Mouse (Mus musculus) hindbrain, embryonic 14.5 days (tissue): ENCODE measurements around the gene Slc12a7. TPM values are rescaled to one million over a fixed set of nuclear protein-coding genes. Genes with fewer than 3 reads are reported as not detected.

ENCODE experiments used
- ATAC-seq: fragments of 200-750 bp; cut with Nextera tagmentation; 2 replicates; pipeline ENCODE4 v1.8.0; 2017; ENCODE audit warnings: moderate number of reproducible peaks, mild to moderate bottlenecking, moderate TSS enrichment, moderate library complexity; ENCODE audit not compliant: low FRiP score
- DNase-seq: peaks from one replicate; pipeline ENCODE4 v3.0.0-alpha.2; 2015; ENCODE audit warnings: low spot score
- H3K27ac ChIP-seq: fragments of 300-500 bp; sonication (generic); 2 replicates; pipeline ENCODE4 v1.5.1; 2014; ENCODE audit warnings: mild to moderate bottlenecking, moderate library complexity
- H3K27me3 ChIP-seq: fragments of 300-500 bp; sonication (generic); 2 replicates; pipeline ENCODE4 v1.6.1; 2014; ENCODE audit warnings: mild to moderate bottlenecking, low read length, mixed read lengths; ENCODE audit not compliant: control insufficient read depth, insufficient read depth
- H3K36me3 ChIP-seq: fragments of 300-500 bp; sonication (generic); replicated peaks from 2 replicates; pipeline ENCODE4 v1.6.1; 2014; ENCODE audit not compliant: control insufficient read depth, insufficient read depth
- H3K4me1 ChIP-seq: fragments of 300-500 bp; sonication (generic); replicated peaks from 2 replicates; pipeline ENCODE4 v1.6.1; 2014; ENCODE audit warnings: antibody characterized with exemption, low read length, mixed read lengths; ENCODE audit not compliant: control insufficient read depth, insufficient read depth
- H3K4me2 ChIP-seq: fragments of 300-500 bp; sonication (generic); replicated peaks from 2 replicates; pipeline ENCODE4 v1.6.1; 2014; ENCODE audit warnings: mild to moderate bottlenecking, moderate library complexity
- H3K4me3 ChIP-seq: fragments of 300-500 bp; sonication (generic); replicated peaks from 2 replicates; pipeline ENCODE4 v1.5.1; 2014; ENCODE audit warnings: mild to moderate bottlenecking, low read length
- H3K9ac ChIP-seq: fragments of 300-500 bp; sonication (generic); 2 replicates; pipeline ENCODE4 v1.6.1; 2014
- H3K9me3 ChIP-seq: fragments of 300-500 bp; sonication (generic); 2 replicates; pipeline ENCODE4 v1.6.1; 2016; ENCODE audit warnings: low read length; ENCODE audit not compliant: control insufficient read depth
- WGBS: fragments of 180-500 bp; shearing (Covaris S2); extraction: QIAGEN DNeasy Blood & Tissue Kit; methylation state at CpG from one replicate; pipeline ENCODE4 v1.1.7; 2014; 5-methylcytosine and 5-hydroxymethylcytosine counted together
- polyA plus RNA-seq: library from polyadenylated mRNA; unstranded; fragments of >200 nt; fragmentation: Nextera tagmentation; extraction: Ambion mirVana; gene quantifications from 2 replicates; pipeline ENCODE4 v1.2.1, GENCODE M21; 2014

Gene Slc12a7
- polyA plus RNA-seq, 1 experiment from 2014 or later: 10.6 TPM

- ATAC-seq: no peak
- 91% methylated on average over 5 of the region's 5 CpGs for WGBS
- H3K9ac ChIP-seq: no peak overlapping the region
- DNase-seq: no peak
- H3K27ac ChIP-seq: no peak overlapping the region
- H3K4me2 ChIP-seq: no peak overlapping the region
- no peaks in the 10 kb centered on the region for H3K4me1 ChIP-seq
- H3K27me3 ChIP-seq: no peaks in the 10 kb centered on the region
- H3K36me3 ChIP-seq: no peaks in the 10 kb centered on the region
- no peak overlapping the region for H3K4me3 ChIP-seq
- H3K9me3 ChIP-seq: no peaks in the 10 kb centered on the region
Observed at GRCm38 (mm10) chr13:73711803-73712202, 21.1 kb upstream of the Slc12a7 start.

- Histone ChIP-seq H3K27ac (no peak overlapping the region), H3K36me3 (no peaks in the 10 kb centered on the region), H3K4me3 (no peak overlapping the region), H3K27me3 (no peaks in the 10 kb centered on the region), H3K4me2 (no peak overlapping the region), H3K9me3 (no peaks in the 10 kb centered on the region), H3K4me1 (no peaks in the 10 kb centered on the region), H3K9ac (no peak overlapping the region)
- 78% methylated on average over 3 of the region's 3 CpGs for WGBS
- no peak for DNase-seq
- no peak for ATAC-seq
Observed at GRCm38 (mm10) chr13:73712228-73712627, 20.7 kb upstream of the Slc12a7 start.

GRCm38 (mm10) chr13:73713204-73713603 lies 19.7 kb upstream of the Slc12a7 start:
- no peak overlapping the region for H3K4me3 ChIP-seq

GRCm38 (mm10) chr13:73714020-73714419 lies 18.9 kb upstream of the Slc12a7 start:
- Histone ChIP-seq H3K27ac (no peak overlapping the region), H3K4me1 (no peaks in the 10 kb centered on the region), H3K4me3 (no peak overlapping the region), H3K4me2 (no peak overlapping the region), H3K36me3 (no peaks in the 10 kb centered on the region), H3K9ac (no peak overlapping the region), H3K9me3 (no peaks in the 10 kb centered on the region), H3K27me3 (no peaks in the 10 kb centered on the region)
- 80% methylated on average over 2 of the region's 2 CpGs for WGBS
- no peak for ATAC-seq
- no peak for DNase-seq

More at GRCm38 (mm10) chr13:73713204-73713603, 19.7 kb upstream of the Slc12a7 start:
- no peak overlapping the region for H3K9ac ChIP-seq
- DNase-seq (no peak), ATAC-seq (no peak)
- no peak overlapping the region for H3K4me2 ChIP-seq
- H3K9me3 ChIP-seq: no peaks in the 10 kb centered on the region
- H3K27ac ChIP-seq: no peak overlapping the region
- no peaks in the 10 kb centered on the region for H3K36me3 ChIP-seq
- H3K4me1 ChIP-seq: no peaks in the 10 kb centered on the region
- no peaks in the 10 kb centered on the region for H3K27me3 ChIP-seq
- 82% methylated on average over 4 of the region's 4 CpGs for WGBS

- WGBS: 5% methylated on average over 2 of the region's 2 CpGs
- peak; percentile 98 for DNase-seq
- no peak overlapping the region for H3K9ac ChIP-seq
- H3K4me2 ChIP-seq: no peak overlapping the region
- H3K36me3 ChIP-seq: no peaks in the 10 kb centered on the region
- ATAC-seq: peak; percentile 72; the same call in 1 of the 2 replicates
- no peak overlapping the region for H3K4me3 ChIP-seq
- H3K27ac ChIP-seq: no peak overlapping the region
- H3K9me3 ChIP-seq: no peaks in the 10 kb centered on the region
- no peaks in the 10 kb centered on the region for H3K27me3 ChIP-seq
- no peaks in the 10 kb centered on the region for H3K4me1 ChIP-seq
Observed at GRCm38 (mm10) chr13:73718225-73718624, 14.7 kb upstream of the Slc12a7 start.

- Histone ChIP-seq H3K27ac (no peak overlapping the region), H3K27me3 (no peaks in the 10 kb centered on the region), H3K4me2 (no peak overlapping the region), H3K4me1 (no peaks in the 10 kb centered on the region), H3K36me3 (no peaks in the 10 kb centered on the region), H3K9me3 (no peaks in the 10 kb centered on the region), H3K4me3 (no peak overlapping the region), H3K9ac (no peak overlapping the region)
- WGBS: 91% methylated on average over 4 of the region's 4 CpGs
- ATAC-seq (no peak), DNase-seq (no peak)
Observed at GRCm38 (mm10) chr13:73720241-73720640, 12.7 kb upstream of the Slc12a7 start.

- ATAC-seq: peak; percentile 21; the same call in 1 of the 2 replicates
- WGBS: 40% methylated on average over 8 of the region's 8 CpGs
- no peaks in the 10 kb centered on the region for H3K4me1 ChIP-seq
Observed at GRCm38 (mm10) chr13:73723081-73723668, 9.7 kb upstream of the Slc12a7 start.

GRCm38 (mm10) chr13:73725315-73725714 lies 7.6 kb upstream of the Slc12a7 start:
- Histone ChIP-seq H3K9me3 (no peaks in the 10 kb centered on the region), H3K9ac (no peak overlapping the region), H3K27me3 (no peaks in the 10 kb centered on the region), H3K4me1 (no peaks in the 10 kb centered on the region), H3K4me3 (no peak overlapping the region), H3K4me2 (no peak overlapping the region), H3K36me3 (no peaks in the 10 kb centered on the region), H3K27ac (no peak overlapping the region)
- ATAC-seq (no peak), DNase-seq (no peak)
- 82% methylated on average over 5 of the region's 5 CpGs for WGBS

More at GRCm38 (mm10) chr13:73723081-73723668, 9.7 kb upstream of the Slc12a7 start:
- Histone ChIP-seq H3K4me3 (no peak overlapping the region), H3K9ac (no peak overlapping the region), H3K27ac (no peak overlapping the region), H3K36me3 (no peaks in the 10 kb centered on the region), H3K9me3 (no peaks in the 10 kb centered on the region), H3K4me2 (no peak overlapping the region), H3K27me3 (no peaks in the 10 kb centered on the region)
- DNase-seq: no peak

GRCm38 (mm10) chr13:73727621-73728025 lies 5.3 kb upstream of the Slc12a7 start:
- H3K9ac ChIP-seq: no peak overlapping the region
- no peak overlapping the region for H3K27ac ChIP-seq
- H3K9me3 ChIP-seq: no peaks in the 10 kb centered on the region
- DNase-seq (no peak), ATAC-seq (no peak)
- H3K27me3 ChIP-seq: 0 out of 2 replicates have a peak, but pooled peaks cover 3% of the 10 kb centered on the region
- no peaks in the 10 kb centered on the region for H3K4me1 ChIP-seq
- H3K4me2 ChIP-seq: no peak overlapping the region
- 17% methylated on average over 2 of the region's 2 CpGs for WGBS
- H3K36me3 ChIP-seq: no peaks in the 10 kb centered on the region
- H3K4me3 ChIP-seq: no peak overlapping the region

- no peaks in the 10 kb centered on the region for H3K9me3 ChIP-seq
- H3K4me1 ChIP-seq: 0 out of 2 replicates have a peak, but pooled peaks cover 3% of the 10 kb centered on the region
- ATAC-seq: no peak
- H3K27ac ChIP-seq: no peak overlapping the region
- no peak overlapping the region for H3K4me3 ChIP-seq
- no peak for DNase-seq
- peaks cover 11% of the 10 kb centered on the region for H3K27me3 ChIP-seq
- H3K36me3 ChIP-seq: no peaks in the 10 kb centered on the region
- no peak overlapping the region for H3K4me2 ChIP-seq
- no peak overlapping the region for H3K9ac ChIP-seq
Observed at GRCm38 (mm10) chr13:73728633-73729032, 4.3 kb upstream of the Slc12a7 start.
